Mouse (Mus musculus): Measurements from ENCODE around the gene Ccdc51. TPM values are rescaled to one million over a fixed set of nuclear protein-coding genes. Genes with fewer than 3 reads are reported as not detected.

The Ccdc51 gene
- total RNA-seq, 4 experiments from 2014 or later = 6.8 to 8.0 (median 7.7) TPM

DNA sequence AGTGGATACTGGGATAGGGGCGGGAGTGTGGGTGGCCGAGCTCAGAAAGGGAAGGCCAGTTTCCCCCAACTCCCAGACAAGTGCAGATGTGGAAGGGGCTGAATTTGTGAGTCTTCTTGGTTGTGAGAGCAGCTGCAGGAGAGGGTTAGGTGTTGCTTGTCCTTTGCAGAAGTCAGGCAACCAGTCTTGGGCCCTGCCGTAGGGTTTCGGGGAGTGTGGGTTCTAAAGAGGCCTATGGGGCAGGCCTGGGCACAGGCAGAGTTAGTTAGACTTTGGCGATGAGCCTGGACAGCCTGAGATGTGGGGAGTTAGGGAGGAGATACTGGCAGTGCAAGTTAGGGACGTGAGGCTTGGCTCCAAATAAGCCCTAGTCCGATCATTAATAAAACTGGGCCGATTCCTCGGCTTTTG lies 14.0 kb downstream of the Ccdc51 start:
- DNase-seq (ENCODE audit: low spot score in 2 of 2) = peak in 1 of 2 experiments; percentile 21

DNA sequence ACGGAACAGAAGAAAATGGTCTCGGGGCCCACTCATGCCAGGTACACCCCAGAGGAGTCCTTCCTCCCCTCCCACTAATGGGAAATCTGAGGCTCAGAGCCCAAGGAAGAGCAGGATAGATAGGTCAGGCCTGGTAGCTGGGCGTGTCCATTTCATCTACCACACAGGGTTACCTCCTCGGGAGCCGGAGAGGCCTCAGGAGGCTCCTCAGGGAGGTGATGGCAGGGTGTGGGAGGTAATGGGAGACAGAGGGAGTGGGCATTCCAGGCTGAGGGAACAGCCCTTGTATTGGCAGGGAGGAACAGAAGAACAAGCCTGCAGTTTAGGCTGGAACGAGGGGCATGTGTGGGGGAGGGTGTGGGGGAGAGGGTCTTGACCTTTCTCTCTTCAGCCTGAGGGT lies 14.6 kb downstream of the Ccdc51 start:
- DNase-seq (ENCODE audit: low spot score in 2 of 2) = no peak

DNA sequence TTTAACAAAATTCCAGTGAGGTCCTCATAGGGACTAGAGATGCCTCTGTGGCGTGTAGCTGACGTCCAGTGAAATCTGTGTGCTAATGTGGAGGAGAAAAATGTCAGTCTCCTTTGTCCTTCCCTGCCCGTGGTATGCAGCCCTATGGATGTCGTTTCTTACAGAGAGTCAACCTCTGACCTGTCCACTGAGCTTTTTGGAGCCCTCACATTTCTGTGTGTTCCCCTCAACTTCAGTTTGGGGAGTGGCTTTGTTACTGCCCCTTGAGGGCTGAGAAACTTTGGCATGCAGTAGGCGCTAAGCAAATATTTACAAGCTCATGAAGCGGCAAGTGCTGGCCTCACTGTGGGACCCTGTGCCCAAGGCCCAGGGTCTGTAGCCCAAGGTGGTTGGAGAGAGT lies 15.0 kb downstream of the Ccdc51 start:
- no peak for DNase-seq (ENCODE audit: low spot score in 2 of 2)

DNA sequence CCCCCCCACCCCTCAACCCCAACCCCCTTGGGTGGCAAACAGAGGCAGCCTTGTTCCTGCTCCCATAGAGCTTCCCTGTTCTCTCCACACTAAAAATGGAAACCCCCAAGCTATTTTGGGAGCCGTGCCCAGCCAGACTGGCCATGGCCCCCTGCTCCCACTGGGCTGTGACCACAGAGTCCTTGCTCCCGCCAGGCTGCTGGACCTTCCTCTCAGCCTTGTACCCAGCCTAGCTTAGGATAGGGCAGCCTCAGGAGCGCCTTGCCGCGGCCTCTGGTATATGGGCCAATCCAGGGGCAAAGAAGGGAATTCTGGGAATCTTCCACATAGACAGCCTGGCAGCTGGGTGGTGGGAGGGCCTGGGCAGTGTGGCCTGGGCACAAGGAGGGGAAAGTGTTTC lies 15.5 kb downstream of the Ccdc51 start:
- DNase-seq (ENCODE audit: low spot score in 2 of 2) = peak; percentile 56 to 79

DNA sequence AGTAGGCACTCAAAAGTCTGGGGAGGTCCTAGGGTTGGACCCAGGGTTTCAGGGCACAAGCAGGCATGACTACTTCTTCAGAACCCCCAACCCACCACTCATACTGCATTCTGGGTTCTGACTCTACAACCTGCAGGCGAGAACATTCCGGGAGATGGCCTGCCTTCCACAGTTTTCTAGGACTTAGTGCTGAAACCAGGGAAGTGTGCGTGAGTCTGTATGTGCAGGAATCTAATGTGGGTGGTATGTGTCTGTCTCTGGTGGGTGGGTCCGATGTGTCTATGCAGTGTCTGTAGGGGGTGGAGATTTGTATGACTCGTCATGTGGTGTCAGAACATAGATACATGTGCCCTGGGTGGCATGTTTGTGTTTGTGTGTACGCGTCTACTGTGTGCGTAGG lies 16.1 kb downstream of the Ccdc51 start:
- DNase-seq (ENCODE audit: low spot score in 2 of 2) = no peak

DNA sequence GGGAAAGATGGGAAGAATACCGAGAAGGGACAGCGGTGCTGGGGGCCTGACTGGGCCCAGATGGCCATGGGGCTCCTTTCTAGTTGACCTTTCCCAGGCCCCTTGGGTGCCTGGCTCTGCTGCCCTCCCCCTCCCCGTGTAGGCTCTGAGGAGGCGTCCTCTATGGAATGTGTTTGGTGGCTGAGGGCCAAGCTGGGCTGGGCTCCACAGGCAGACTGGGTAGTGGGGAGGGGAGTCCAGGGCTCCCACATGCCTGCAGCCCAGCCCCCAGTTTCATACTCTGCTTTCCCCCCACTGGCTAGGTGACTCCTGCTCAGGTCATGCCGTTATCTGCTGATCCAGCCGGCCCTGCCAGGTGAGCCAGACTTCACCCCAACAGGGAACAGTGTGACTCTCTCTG lies 16.7 kb downstream of the Ccdc51 start:
- peak in 1 of 2 experiments; percentile 52 for DNase-seq (ENCODE audit: low spot score in 2 of 2)

DNA sequence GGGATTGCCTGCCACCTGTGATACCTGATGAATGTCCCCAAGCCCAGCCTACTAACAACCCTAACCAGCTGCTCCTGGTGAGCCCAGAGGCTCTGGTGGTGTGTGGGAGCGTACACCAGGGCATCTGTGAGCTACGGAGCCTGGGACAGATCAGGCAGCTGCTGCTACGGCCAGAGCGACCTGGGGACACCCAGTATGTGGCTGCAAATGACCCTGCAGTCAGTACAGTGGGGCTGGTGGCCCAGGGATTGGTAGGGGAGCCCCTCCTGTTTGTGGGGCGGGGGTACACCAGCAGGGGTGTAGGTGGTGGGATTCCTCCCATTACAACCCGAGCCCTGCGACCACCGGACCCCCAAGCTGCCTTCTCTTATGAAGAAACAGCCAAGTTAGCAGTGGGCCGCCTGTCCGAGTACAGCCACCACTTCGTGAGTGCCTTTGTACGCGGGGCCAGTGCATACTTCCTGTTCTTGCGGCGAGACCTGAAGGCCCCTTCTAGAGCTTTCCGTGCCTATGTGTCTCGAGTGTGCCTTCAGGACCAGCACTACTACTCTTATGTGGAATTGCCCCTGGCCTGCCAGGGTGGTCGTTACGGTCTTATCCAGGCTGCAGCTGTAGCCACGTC lies 18.1 kb downstream of the Ccdc51 start:
- DNase-seq (ENCODE audit: low spot score in 2 of 2) = no peak

DNA sequence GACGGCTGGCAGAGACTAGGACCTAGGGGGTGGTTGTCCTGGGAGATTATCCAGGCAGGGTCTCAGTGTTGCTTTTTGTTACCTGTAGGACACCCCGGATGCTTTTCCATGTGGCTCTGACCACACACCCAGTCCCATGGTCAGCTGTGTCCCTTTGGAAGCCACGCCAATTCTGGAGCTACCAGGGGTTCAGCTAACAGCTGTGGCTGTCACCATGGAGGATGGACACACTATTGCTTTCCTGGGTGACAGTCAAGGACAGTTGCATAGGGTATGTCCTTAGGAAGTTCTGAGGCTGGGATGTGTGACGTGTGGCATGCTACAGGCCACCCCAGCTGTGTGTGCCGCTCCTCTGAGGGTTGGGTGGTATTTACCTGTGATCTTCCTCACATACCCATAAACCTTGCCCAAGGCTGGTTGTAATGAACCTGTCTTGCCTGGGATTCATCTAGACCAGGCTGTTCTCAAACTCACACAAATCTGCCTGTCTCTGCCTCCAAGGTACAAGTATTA lies 19.7 kb downstream of the Ccdc51 start:
- no peak for DNase-seq (ENCODE audit: low spot score in 2 of 2)

DNA sequence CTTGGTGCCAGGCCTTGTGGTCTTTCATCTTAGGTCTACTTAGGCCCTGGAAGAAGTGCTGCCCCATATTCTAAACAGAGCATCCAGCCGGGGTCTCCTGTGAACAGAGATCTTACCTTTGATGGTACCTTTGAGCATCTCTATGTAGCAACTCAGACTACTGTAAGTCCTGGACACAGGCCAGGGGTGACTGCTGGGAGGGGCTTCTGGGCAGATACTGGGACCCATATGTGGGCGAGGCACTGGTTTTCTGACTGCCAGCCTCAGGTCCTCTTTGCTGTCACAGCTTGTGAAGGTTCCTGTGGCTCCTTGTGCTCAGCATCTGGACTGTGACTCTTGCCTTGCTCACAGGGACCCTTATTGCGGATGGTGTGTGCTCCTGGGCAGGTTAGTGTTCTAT lies 20.2 kb downstream of the Ccdc51 start:
- no peak for DNase-seq (ENCODE audit: low spot score in 2 of 2)

DNA sequence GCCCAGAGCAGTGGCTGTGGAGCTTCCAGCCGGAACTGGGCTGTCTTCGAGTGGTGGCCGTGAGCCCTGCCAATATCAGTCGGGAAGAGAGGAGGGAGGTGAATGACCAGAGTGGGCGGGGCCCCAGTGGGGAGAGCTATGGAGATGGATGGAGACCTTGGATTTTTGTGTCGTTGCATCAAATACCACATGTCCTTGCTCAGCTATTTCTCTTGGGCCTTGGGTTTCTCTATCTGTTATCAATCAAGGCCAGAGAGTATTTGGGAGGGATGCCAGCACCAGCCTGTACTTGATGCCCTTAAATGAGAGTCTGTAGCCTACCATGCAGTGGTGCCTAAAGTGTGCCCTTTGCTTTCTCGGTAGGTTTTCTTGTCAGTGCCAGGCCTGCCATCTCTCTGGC lies 21.0 kb downstream of the Ccdc51 start:
- DNase-seq (ENCODE audit: low spot score in 2 of 2) = no peak

DNA sequence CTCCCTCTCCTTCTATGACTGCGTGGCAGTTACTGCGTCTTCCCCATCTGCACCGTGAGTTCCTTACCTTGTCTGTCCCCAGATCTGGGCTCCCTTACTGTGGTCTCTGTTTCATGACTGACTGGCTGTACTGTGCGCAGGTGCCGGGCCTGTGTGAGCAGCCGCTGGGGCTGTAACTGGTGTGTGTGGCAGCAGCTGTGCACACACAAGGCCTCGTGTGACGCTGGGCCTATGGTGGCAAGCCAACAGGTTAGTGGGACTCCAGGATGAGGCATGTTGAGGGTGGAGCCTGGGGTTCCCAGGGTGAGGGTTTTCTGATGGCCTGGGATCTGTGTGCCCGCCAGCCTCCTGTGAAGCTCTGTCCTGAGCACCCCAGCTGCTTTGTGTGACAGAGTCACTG lies 21.8 kb downstream of the Ccdc51 start:
- no peak for DNase-seq (ENCODE audit: low spot score in 2 of 2)

DNA sequence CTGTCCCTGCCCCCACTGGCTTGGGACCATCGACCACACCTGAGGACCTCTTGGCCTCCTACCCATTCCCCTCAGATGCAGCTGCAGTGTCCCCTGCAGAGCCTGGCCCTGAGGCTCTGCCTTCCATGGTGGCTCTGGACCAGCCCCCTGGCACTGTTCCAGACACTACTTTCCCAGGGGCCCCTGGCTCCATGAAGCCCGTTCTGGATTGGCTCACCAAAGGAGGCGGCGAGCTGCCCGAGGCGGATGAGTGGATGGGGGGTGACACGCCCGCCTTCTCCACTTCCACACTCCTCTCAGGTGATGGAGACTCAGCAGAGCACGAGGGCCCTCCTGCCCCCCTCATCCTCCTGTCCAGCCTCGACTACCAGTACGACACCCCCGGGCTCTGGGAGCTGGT lies 22.7 kb downstream of the Ccdc51 start:
- no peak for DNase-seq (ENCODE audit: low spot score in 2 of 2)

DNA sequence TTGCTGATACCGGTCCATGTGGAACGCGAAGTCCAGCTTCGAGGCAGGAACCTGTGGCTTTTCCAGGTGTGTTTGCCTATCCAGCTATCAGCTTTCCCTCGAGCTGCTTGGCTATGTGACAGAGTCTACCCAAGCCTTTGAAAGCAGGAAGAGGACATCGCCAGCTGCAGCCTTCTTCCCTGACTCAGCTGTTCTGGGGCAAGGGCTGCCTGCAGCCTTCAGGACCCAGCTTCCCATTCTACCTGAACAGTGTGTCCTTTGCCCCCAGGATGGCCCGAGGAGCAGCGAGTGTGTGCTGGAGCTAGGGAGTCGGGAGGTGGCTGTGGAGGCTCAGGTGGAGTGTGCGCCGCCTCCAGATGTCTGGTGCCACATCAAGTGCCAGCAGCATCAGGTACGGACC lies 23.4 kb downstream of the Ccdc51 start:
- no peak for DNase-seq (ENCODE audit: low spot score in 2 of 2)

DNA sequence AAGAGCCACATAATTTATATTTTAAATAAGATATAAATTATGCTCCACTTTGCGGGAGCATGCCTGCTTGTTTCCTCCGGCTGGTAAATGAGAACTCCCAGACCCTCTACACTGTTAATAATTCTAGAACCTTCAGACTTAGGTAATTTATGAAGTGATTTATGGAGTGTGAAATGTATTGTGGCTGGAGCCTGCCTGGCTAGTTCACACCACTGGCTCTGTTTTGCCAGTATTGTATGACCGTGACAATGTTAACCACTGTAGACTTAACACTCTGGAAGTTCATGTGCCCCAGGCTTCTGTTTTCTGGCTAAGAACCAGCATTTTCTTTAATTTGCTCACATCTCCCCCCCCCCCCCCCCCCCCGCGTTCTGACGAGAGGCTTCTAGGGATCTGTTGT lies 25.0 kb downstream of the Ccdc51 start:
- DNase-seq (ENCODE audit: low spot score in 2 of 2) = no peak

DNA sequence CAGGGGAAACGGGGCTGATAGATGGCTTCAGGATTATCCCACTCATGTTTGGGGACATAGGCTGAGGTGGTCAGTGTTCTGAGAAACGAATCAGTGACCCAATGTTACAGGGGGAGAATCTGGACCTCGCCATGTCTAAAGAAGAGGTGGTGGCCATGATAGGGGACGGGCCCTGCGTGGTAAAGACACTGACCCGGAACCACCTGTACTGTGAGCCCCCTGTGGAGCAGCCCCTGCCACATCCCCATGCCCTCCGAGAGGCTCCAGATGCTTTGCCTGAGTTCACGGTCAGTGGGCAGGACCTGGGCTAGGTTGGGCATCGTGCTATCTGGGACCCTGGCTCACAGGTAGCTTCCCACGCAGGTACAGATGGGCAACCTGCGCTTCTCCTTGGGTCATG lies 27.9 kb downstream of the Ccdc51 start:
- DNase-seq (ENCODE audit: low spot score in 2 of 2) = no peak

DNA sequence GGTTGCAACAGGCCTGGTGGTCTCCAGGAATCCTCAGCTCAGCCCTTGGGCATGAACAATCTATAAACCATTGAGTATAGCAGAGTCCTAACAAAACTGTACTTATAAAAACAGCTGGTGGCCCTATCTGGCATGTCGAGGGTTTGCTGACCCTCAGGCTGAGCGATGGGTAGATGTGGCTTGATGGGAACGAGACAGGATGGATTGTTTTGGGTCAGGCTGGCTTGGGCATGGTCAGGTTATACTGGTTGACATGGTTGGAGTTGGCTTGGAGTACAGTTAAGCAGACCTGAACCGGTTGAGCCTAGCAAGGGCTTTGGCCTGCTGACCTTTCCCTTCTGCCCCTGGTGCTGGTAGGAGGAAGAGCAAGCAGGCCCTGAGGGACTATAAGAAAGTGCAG lies 28.8 kb downstream of the Ccdc51 start:
- DNase-seq (ENCODE audit: low spot score in 2 of 2) = no peak

DNA sequence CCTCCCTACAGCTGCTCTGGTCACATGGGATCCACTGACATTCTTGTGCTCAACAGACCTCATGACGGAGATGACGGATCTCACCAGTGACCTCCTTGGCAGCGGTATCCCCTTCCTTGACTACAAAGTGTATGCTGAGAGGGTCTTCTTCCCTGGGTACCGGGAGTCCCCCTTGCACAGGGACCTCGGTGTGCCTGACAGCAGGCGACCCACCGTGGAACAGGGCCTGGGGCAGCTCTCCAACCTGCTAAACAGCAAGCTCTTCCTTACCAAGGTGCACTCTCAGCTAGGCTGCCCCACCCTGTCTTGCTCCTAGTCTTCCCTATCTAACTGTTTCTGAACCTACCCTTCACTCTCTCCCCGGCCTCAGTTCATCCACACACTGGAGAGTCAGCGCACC lies 29.3 kb downstream of the Ccdc51 start:
- DNase-seq (ENCODE audit: low spot score in 2 of 2) = no peak

DNA sequence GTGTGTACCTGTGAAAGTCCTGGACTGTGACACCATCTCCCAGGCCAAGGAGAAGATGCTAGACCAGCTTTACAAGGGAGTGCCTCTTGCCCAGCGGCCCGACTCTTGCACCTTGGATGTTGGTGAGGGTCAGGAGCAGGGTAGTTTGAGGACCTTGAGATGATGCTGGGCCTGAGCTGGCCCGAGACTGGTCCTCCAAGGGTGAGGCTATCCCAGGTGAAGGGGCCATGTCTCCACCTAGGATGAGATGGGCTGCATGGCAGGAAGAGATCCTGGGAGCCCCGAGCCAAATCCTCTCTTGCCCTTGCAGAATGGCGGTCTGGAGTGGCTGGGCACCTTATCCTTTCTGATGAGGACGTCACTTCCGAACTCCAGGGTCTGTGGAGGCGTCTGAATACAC lies 31.0 kb downstream of the Ccdc51 start:
- DNase-seq (ENCODE audit: low spot score in 2 of 2) = no peak

DNA sequence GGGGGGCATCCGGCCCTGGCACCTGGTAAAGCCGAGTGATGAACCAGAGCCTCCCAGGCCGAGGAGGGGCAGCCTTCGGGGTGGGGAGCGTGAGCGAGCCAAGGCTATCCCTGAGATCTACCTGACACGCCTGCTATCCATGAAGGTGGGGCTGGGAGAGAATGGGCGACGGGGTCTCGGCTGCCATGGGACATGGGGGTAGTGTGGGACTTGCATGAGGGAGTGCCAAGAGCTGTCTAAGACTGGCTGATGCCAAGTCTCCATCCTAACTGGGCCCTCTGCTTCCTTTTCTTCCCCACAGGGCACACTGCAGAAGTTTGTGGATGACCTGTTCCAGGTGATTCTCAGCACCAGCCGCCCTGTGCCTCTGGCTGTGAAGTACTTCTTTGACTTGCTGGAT lies 32.0 kb downstream of the Ccdc51 start:
- no peak for DNase-seq (ENCODE audit: low spot score in 2 of 2)

DNA sequence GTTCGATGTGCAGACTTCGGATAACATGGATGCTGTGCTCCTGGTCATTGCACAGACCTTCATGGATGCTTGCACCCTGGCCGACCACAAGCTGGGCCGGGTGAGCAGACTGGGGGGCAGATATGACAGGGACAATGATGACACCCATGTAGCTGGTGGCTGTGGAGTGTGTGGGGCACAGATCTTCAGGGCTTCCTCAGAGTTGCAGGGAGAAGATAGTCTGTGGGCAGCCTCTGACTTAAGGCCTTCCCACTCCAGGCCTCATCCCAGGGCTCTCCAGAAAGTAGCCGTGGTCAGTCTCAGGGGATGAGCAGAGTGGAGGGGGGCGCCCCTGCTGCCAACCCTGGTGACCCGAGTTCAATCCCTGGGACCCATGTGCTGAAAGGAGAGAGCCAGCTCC lies 32.6 kb downstream of the Ccdc51 start:
- no peak for DNase-seq (ENCODE audit: low spot score in 2 of 2)

DNA sequence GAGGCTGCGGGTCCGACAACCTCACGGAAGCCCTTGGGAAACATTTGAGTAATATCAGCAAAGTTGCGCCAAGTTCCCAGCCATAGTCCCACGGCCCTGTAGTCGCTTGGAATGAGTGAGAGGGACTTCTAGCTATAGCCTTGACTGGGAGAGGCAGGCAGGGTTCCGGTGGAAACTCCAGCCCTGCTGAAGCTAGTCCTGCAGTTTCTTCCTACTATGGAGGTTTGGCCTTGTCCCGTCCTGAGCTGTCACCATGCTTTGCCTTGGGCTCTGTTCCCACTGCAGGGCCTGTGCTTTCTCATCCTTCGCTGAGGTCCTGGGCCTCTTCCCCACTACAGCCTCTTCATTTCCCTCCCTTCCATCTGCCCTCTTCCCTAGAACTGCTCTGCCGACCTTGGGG lies 33.9 kb downstream of the Ccdc51 start:
- no peak for DNase-seq (ENCODE audit: low spot score in 2 of 2)

DNA sequence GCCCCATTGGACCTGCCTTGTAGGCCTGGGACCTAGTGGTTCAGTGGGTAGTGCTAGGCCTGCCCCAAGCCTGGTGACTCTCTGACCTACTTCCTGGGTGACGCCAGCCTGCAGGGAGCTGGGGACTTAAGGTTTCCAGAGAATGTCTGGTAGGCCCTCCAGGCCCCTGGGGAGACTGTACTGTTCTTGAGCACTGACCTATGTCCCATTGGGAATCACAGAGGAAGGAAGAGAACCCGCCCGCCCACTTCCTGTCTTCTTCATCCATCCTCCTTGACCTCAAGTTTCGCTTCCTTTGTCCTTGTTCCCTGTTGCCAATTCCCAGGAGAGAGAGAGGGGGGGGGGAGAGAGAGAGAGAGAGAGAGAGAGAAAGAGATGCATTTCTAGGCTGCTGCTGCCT lies 35.8 kb downstream of the Ccdc51 start:
- DNase-seq (ENCODE audit: low spot score in 2 of 2) = no peak

DNA sequence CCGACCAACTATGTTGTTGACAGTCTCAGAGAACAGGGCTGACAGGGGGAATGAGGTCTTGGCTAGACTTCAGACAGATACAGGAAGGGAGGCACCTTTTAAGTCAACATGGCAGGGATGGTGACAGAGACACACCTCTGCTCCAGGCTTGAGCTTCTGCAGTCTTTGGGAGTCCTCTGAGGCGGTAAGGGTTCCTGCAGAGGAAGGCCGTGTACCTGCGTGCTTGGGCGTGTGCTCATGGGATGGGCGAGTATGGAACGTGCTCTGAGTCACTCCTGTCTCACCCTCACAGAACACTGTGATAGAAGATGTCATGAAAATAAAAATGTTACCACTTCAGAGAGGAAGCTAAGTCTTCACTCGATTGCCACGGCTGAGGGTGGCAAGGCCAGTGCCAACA lies 37.3 kb downstream of the Ccdc51 start:
- DNase-seq (ENCODE audit: low spot score in 2 of 2) = no peak

DNA sequence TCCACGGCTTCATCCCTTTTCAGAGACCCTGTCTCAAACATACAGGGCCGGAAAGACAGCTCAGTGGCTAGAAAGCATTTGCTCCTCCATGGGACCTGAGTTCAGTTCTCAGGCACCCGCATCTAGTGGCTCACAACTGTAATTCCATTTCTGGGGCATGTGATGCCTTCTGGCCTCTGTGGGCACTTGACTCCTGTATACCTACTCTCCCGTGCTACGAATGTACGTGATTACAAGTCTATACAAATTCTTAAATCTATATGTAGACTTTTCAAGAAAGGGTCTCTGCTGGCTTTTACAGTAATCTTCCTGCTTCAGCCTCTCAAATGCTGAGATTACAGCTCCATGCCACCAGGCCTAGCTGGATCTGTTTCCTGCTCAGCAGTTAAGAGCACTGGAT lies 38.7 kb downstream of the Ccdc51 start:
- no peak for DNase-seq (ENCODE audit: low spot score in 2 of 2)

All from left cerebral cortex, adult 8-10 months (tissue).